Mouse (Mus musculus): Measurements from ENCODE around the gene Rps2. TPM values are rescaled to one million over a fixed set of nuclear protein-coding genes. Genes with fewer than 3 reads are reported as not detected.

The Rps2 gene
- total RNA-seq, 2 experiments from 2014 or later = 867 to 881 TPM

DNA sequence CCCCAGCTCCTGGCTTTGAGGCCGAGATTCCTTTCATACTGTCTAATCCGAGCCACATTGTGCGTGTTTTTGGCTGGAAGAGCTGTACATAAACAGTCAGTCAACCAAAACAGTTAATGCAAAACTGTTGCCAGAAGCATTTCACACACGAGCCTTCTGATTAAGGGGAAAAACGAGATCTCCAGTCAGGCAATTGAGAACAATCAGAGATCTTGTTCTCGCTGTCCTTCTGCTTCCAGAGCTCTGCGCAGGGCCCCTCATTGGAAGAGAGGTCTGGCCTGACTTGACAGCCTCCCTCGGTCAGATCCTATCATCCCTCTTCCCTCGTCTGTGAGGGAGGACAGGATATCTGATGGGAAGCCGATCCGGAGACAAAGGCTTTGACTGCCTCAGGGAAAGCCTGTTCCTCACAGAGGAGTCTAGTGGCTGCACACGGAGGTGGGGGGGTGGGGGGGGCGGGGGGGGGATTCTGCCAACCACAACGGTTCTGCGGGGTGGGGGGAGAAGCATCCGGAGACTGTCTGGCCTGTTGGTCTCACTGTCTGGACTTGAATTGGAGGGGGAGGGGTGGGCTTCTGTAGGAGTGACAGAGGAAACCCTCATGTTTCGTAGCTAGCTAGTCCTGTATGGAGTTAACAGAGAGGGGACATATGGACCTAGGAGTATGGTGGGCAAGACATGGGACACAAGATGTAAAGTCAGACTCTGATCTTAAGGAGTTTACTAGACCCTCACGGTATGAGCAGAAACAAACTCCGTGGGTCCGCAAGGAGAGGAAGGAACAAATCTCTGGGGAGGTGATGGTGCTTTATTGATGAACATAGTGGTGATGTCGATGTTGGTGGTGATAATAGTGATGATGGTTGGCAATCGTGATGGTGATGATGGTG, 47.3 kb downstream of the Rps2 start:
- no peak for DNase-seq (ENCODE audit: low spot score in 2 of 2)

DNA sequence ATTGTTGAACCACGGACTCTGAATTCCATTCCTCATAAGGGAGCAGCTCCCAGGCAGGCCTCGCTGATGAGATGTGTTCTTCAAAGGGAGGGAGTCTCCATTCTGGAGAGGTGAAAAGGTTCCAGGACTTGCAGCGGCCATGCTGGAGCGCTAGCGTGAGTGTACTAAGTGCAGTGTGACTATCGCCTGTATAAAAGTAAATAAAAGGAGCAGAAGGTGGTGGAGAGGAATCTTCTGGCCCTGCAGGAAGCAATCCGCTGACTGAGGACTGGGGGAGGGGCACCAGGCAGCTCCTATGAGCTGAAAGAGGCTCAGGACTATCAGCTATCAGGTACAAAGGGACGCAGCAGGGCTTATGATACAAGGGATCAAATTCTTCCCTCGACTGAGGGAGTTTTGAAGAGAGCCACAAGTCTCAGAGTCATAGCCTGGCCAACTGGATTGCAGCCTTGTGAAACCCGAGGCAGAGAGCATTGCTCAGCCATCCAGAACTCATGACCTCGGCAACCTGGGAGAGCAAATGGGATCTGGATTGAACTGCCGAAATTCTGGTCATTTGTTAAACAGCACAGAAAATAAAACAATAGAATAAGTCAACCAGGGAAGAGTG, 48.5 kb downstream of the Rps2 start:
- DNase-seq (ENCODE audit: low spot score in 2 of 2) = no peak

DNA sequence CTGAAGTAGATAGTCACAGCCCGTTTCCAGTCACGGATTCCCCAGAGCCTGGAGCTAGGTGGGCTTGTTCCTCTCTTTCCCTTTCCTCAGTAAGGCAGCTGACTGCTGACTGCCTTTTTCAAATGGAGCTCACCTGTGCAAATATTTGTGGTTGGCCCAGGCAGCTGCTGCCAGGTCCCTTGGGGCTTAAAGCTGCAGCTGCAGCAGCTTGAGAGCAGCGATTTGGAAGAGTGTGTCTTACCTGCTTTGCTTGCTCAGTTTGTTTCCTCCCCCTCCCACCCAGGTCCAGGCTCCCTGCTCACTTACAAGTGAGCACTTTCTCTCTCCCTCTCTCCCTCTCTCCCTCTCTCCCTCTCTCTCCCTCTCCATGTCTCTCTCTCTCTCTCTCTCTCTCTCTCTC, 51.2 kb downstream of the Rps2 start:
- no peak for DNase-seq (ENCODE audit: low spot score in 2 of 2)

Other genes starting within 250 kb of the Rps2 start
- gene E4f1, start 247.8 kb upstream of the Rps2 start, total RNA-seq (2021) = 10 to 100 TPM; 31.8 to 35.1 TPM
- 10 to 100 TPM; 44.6 to 46.4 TPM for gene Pgp, start 247.7 kb upstream of the Rps2 start, total RNA-seq (2021)
- under 1 TPM; 0.50 to 0.93 TPM for gene Bricd5, start 244.2 kb upstream of the Rps2 start, total RNA-seq (2021)
- 10 to 100 TPM; 28.0 to 30.0 TPM for gene Mlst8, start 239.0 kb upstream of the Rps2 start, total RNA-seq (2021)
- gene Caskin1, start 229.5 kb upstream of the Rps2 start, total RNA-seq (2021) = 10 to 100 TPM; 62.4 to 65.2 TPM
- 100 to 1,000 TPM; 137 to 149 TPM for gene Traf7, start 190.2 kb upstream of the Rps2 start, total RNA-seq (2021)
- gene Rab26, start 183.9 kb upstream of the Rps2 start, total RNA-seq (2021) = 1 to 10 TPM; 1.1 to 1.9 TPM
- 10 to 100 TPM; 67.8 to 70.9 TPM for gene Pkd1, start 168.3 kb upstream of the Rps2 start, total RNA-seq (2021)
- 100 to 1,000 TPM; 110 to 119 TPM for gene Tsc2, start 85.5 kb upstream of the Rps2 start, total RNA-seq (2021)
- gene Nthl1, start 85.4 kb upstream of the Rps2 start, total RNA-seq (2021) = 10 to 100 TPM; 13.3 to 13.8 TPM
- gene Slc9a3r2, start 67.8 kb upstream of the Rps2 start, total RNA-seq (2021) = 10 to 100 TPM; 62.2 to 64.2 TPM
- gene Npw, start 59.7 kb upstream of the Rps2 start, total RNA-seq (2021) = not detected
- 10 to 100 TPM; 47.5 to 48.9 TPM for gene Zfp598, start 48.4 kb upstream of the Rps2 start, total RNA-seq (2021)
- gene Syngr3, start 28.2 kb upstream of the Rps2 start, total RNA-seq (2021) = 1 to 10 TPM; 6.1 to 9.4 TPM
- 10 to 100 TPM; 28.4 to 28.8 TPM for gene Gfer, start 22.0 kb upstream of the Rps2 start, total RNA-seq (2021)
- 1 to 10 TPM; 6.2 to 8.5 TPM for gene Noxo1, start 21.9 kb upstream of the Rps2 start, total RNA-seq (2021)
- 10 to 100 TPM; 37.8 to 40.9 TPM for gene Tbl3, start 10.5 kb upstream of the Rps2 start, total RNA-seq (2021)
- not detected for gene Rnf151, start 53 bp upstream of the Rps2 start, total RNA-seq (2021)
- 100 to 1,000 TPM; 210 to 213 TPM for gene Ndufb10, start 6.4 kb downstream of the Rps2 start, total RNA-seq (2021)
- gene Rpl3l, start 9.7 kb downstream of the Rps2 start, total RNA-seq (2021) = 1 to 10 TPM; 5.9 to 6.9 TPM
- gene Msrb1, start 18.5 kb downstream of the Rps2 start, total RNA-seq (2021) = 10 to 100 TPM; 62.0 to 74.6 TPM
- gene Hs3st6, start 34.9 kb downstream of the Rps2 start, total RNA-seq (2021) = 1 to 10 TPM; 3.2 to 4.2 TPM
- gene Meiob, start 86.2 kb downstream of the Rps2 start, total RNA-seq (2021) = 1 to 10 TPM in 1 of 2 experiments, under 1 TPM in 1; 0.64 to 1.3 TPM
- 10 to 100 TPM; 67.0 to 77.5 TPM for gene Hagh, start 122.0 kb downstream of the Rps2 start, total RNA-seq (2021)
- 10 to 100 TPM; 28.9 to 30.5 TPM for gene Fahd1, start 132.2 kb downstream of the Rps2 start, total RNA-seq (2021)
- 1 to 10 TPM; 2.0 to 7.4 TPM for gene Igfals, start 147.9 kb downstream of the Rps2 start, total RNA-seq (2021)
- 10 to 100 TPM; 51.9 to 55.3 TPM for gene Nubp2, start 168.2 kb downstream of the Rps2 start, total RNA-seq (2021)
- gene Spsb3, start 168.5 kb downstream of the Rps2 start, total RNA-seq (2021) = 10 to 100 TPM; 35.5 to 37.8 TPM
- 10 to 100 TPM; 63.5 to 66.9 TPM for gene Eme2, start 177.0 kb downstream of the Rps2 start, total RNA-seq (2021)
- gene Mrps34, start 177.0 kb downstream of the Rps2 start, total RNA-seq (2021) = 100 to 1,000 TPM; 135 to 137 TPM
- gene Nme3, start 178.4 kb downstream of the Rps2 start, total RNA-seq (2021) = 10 to 100 TPM; 73.7 to 76.7 TPM
- 100 to 1,000 TPM; 150 to 153 TPM for gene Mapk8ip3, start 218.9 kb downstream of the Rps2 start, total RNA-seq (2021)
- gene Jpt2, start 242.6 kb downstream of the Rps2 start, total RNA-seq (2021) = 10 to 100 TPM; 58.7 to 65.9 TPM